Mouse (Mus musculus): ENCODE measurements around the gene Dnajc19.

Dnajc19 gene

DNA sequence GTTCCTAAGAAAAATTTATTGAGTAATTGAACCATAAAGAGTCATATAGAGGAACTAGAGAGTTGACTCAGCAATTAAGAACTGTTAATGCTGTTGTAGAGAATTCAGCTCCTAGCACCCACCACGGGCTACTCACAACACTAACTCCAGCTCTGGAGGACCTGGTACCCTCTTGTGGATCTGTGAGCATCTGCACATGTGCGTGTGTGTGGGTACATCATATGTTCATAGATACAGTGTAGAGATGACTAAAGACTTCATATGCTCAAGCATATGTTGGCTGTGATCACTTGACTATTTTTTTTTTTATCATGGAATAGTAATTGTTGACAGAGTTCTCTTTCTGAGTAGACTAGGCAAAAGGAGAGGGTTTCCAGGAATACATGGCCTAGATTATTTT, 18.8 kb downstream of the Dnajc19 start:
- TF ChIP-seq CTCF (conservative IDR thresholded peaks at IDR 0.05; ENCODE audit: low read length) (no peak), POU5F1 (IDR thresholded peaks at IDR 0.05; ENCODE audit: borderline replicate concordance, low read length) (no peak), NANOG (IDR thresholded peaks at IDR 0.05; ENCODE audit: borderline replicate concordance, low read length) (no peak)
- no peaks in the 10 kb centered on the region for H3K9me3 ChIP-seq (ENCODE audit: low read length)
- peaks cover 1% of the 10 kb centered on the region for H3K4me1 ChIP-seq (replicated peaks; ENCODE audit: low read depth, low read length)
- no peaks in the 10 kb centered on the region for H3K27me3 ChIP-seq (ENCODE audit: insufficient read depth, low read length)
- no peak overlapping the region for H3K4me3 ChIP-seq (replicated peaks; ENCODE audit: low read length)
- peaks cover 89% of the 10 kb centered on the region for H3K36me3 ChIP-seq (ENCODE audit: insufficient read depth, low read length)

DNA sequence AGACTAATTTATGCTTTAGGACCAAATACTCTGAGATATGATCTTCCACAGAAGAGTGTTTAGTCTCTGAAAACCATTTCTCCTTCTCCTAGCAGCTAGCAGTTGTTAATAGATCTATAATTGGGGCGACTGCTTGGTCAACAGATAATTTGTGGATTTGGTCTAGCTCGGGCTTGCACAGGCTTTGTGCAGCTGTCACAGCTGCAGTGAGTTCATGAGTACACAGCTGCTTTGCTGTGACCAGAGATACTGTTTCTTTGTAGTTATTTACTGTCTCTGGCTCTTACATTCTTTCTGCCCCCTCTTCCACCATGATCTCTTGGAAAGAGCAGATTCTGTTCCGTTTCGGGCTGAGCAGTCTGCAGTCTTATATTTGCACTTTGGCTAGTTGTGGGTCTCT, 39.1 kb downstream of the Dnajc19 start:
- Histone ChIP-seq H3K4me1 (replicated peaks; ENCODE audit: low read depth, low read length) (peaks cover 71% of the 10 kb centered on the region), H3K36me3 (ENCODE audit: insufficient read depth, low read length) (peaks cover 77% of the 10 kb centered on the region), H3K27me3 (ENCODE audit: insufficient read depth, low read length) (no peaks in the 10 kb centered on the region), H3K9me3 (ENCODE audit: low read length) (no peaks in the 10 kb centered on the region), H3K4me3 (replicated peaks; ENCODE audit: low read length) (no peak overlapping the region)
- TF ChIP-seq POU5F1 (IDR thresholded peaks at IDR 0.05; ENCODE audit: borderline replicate concordance, low read length) (no peak), NANOG (IDR thresholded peaks at IDR 0.05; ENCODE audit: borderline replicate concordance, low read length) (no peak), CTCF (conservative IDR thresholded peaks at IDR 0.05; ENCODE audit: low read length) (no peak)

DNA sequence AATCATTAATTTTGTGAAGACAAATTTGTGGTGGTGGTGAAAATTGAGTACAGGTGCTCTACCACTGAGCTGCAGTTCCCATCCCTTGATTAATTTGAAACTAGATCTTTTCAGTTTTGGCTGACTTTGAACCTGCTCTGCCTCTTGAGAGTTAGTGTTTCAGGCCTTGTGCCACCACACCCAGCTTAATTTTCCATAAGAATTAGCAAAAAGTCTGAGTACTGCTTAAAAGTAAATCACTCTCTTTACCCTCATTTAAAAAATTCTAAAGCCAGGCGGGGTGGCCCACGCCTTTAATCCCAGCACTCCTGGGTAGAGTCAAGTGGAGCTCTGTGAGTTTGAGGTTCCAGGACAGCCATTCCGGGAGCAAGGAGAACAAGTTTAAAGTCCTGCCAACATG, 45.4 kb downstream of the Dnajc19 start:
- TF ChIP-seq NANOG (IDR thresholded peaks at IDR 0.05; ENCODE audit: borderline replicate concordance, low read length) (peak; percentile 88), CTCF (conservative IDR thresholded peaks at IDR 0.05; ENCODE audit: low read length) (no peak)
- H3K4me3 ChIP-seq (replicated peaks; ENCODE audit: low read length), result peak overlapping the region; percentile 73
- no peaks in the 10 kb centered on the region for H3K27me3 ChIP-seq (ENCODE audit: insufficient read depth, low read length)
- H3K9me3 ChIP-seq (ENCODE audit: low read length), result no peaks in the 10 kb centered on the region
- peaks cover 79% of the 10 kb centered on the region for H3K4me1 ChIP-seq (replicated peaks; ENCODE audit: low read depth, low read length)
- H3K36me3 ChIP-seq (ENCODE audit: insufficient read depth, low read length), result peaks cover 29% of the 10 kb centered on the region

DNA sequence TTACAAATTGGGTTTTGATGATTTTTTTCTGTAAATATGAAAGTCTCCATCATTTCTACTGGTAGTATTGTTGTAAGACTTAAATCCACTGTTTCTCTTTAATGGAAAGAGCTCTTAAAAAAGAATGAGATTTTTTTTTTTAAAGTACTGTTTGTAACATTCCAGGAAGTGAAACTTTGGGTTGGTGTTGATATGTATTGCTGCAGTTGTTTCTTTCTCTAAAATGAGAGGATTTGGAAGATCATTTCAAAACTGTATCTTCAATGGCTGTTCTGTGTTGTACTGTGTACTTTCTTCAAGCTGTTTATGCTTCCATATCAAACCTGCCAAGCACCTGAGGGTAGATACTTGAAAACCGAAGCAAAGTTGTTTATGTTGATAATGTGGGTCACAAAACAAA, 46.3 kb downstream of the Dnajc19 start:
- Histone ChIP-seq H3K36me3 (ENCODE audit: insufficient read depth, low read length) (peaks cover 27% of the 10 kb centered on the region), H3K4me1 (replicated peaks; ENCODE audit: low read depth, low read length) (peaks cover 79% of the 10 kb centered on the region), H3K9me3 (ENCODE audit: low read length) (no peaks in the 10 kb centered on the region), H3K27me3 (ENCODE audit: insufficient read depth, low read length) (no peaks in the 10 kb centered on the region), H3K4me3 (replicated peaks; ENCODE audit: low read length) (peak overlapping the region; percentile 73)
- TF ChIP-seq NANOG (IDR thresholded peaks at IDR 0.05; ENCODE audit: borderline replicate concordance, low read length), result no peak
- TF ChIP-seq CTCF (conservative IDR thresholded peaks at IDR 0.05; ENCODE audit: low read length), result no peak
- TF ChIP-seq POU5F1 (IDR thresholded peaks at IDR 0.05; ENCODE audit: borderline replicate concordance, low read length), result no peak

DNA sequence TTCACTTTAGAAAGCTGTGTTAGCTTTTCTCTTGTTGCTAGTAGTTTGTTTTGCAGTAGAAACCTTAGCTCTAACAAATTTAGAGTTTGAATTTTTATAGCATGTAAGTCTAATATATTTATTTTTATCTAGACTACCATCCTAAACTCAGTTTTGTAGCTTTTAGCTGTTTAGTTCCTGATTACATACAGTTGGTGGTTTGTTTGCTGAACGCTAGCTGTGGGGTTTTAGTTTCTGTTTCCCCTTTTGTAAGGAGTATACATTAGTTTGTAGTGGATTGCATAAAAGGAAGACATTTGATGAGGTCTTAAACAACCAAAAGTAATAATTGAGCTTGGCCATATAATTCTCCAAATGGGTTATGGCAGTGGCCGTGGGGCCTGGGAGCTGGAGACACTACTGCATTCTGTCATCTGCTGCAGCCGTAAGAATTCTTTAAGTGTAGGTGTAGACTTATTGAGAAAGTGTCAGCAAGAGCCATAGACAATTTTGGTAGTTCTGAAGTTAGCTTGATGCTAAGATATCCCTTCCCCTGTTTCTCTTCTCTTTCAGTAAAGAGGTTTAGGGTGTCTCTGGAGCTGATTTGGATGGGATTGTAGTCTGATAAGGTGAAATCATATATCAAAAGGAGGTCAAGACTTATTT, 47.3 kb downstream of the Dnajc19 start:
- Histone ChIP-seq H3K27me3 (ENCODE audit: insufficient read depth, low read length) (no peaks in the 10 kb centered on the region), H3K9me3 (ENCODE audit: low read length) (no peaks in the 10 kb centered on the region), H3K4me3 (replicated peaks; ENCODE audit: low read length) (peak overlapping the region; percentile 73), H3K4me1 (replicated peaks; ENCODE audit: low read depth, low read length) (peaks cover 78% of the 10 kb centered on the region), H3K36me3 (ENCODE audit: insufficient read depth, low read length) (peaks cover 24% of the 10 kb centered on the region)
- TF ChIP-seq NANOG (IDR thresholded peaks at IDR 0.05; ENCODE audit: borderline replicate concordance, low read length) (no peak), POU5F1 (IDR thresholded peaks at IDR 0.05; ENCODE audit: borderline replicate concordance, low read length) (no peak), CTCF (conservative IDR thresholded peaks at IDR 0.05; ENCODE audit: low read length) (no peak)

DNA sequence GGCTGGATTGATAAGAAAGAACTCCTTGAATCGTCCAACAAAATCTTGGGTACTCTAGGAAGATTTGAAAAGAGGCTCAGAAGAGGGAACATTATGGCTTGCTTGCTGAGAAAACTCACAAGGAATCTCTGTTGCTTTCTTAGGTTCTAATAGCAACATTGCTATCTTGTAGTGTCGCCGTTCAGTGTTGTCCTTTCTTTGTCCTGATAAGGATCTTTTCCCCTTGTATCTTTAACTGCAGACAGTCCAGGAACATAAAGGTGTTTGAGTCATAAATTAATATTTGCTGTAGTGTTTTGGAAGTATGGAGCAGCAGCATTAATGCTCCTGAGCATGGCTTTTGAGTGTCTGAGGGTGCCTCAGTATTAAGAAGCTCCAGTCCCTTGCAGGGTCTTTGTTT, 50.5 kb downstream of the Dnajc19 start:
- Histone ChIP-seq H3K9me3 (ENCODE audit: low read length) (no peaks in the 10 kb centered on the region), H3K4me3 (replicated peaks; ENCODE audit: low read length) (no peak overlapping the region), H3K4me1 (replicated peaks; ENCODE audit: low read depth, low read length) (peaks cover 80% of the 10 kb centered on the region), H3K36me3 (ENCODE audit: insufficient read depth, low read length) (peaks cover 25% of the 10 kb centered on the region), H3K27me3 (ENCODE audit: insufficient read depth, low read length) (no peaks in the 10 kb centered on the region)
- TF ChIP-seq NANOG (IDR thresholded peaks at IDR 0.05; ENCODE audit: borderline replicate concordance, low read length) (no peak), POU5F1 (IDR thresholded peaks at IDR 0.05; ENCODE audit: borderline replicate concordance, low read length) (no peak), CTCF (conservative IDR thresholded peaks at IDR 0.05; ENCODE audit: low read length) (no peak)

DNA sequence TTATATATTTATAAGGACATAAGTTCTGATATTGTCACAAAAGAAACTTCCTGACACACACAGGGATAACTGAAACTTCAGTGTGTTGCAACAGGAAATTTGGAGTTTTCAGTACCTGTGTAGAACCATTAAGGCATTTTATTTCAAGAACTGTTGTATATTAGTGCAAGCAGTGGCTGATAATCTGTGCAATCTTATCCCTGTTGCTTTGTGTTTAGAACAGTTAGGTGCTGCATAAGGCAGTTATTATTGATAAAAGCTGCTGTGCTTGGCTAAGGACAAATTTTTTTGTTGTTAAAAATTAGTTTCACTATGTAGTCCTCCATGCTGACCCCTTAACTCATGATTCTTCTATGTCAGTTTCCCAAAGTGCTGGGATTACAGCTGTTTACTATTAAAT, 52.2 kb downstream of the Dnajc19 start:
- peaks cover 30% of the 10 kb centered on the region for H3K36me3 ChIP-seq (ENCODE audit: insufficient read depth, low read length)
- H3K4me3 ChIP-seq (replicated peaks; ENCODE audit: low read length), result no peak overlapping the region
- no peaks in the 10 kb centered on the region for H3K9me3 ChIP-seq (ENCODE audit: low read length)
- peaks cover 88% of the 10 kb centered on the region for H3K4me1 ChIP-seq (replicated peaks; ENCODE audit: low read depth, low read length)
- TF ChIP-seq CTCF (conservative IDR thresholded peaks at IDR 0.05; ENCODE audit: low read length), result no peak
- TF ChIP-seq POU5F1 (IDR thresholded peaks at IDR 0.05; ENCODE audit: borderline replicate concordance, low read length), result no peak
- no peak for TF ChIP-seq NANOG (IDR thresholded peaks at IDR 0.05; ENCODE audit: borderline replicate concordance, low read length)
- no peaks in the 10 kb centered on the region for H3K27me3 ChIP-seq (ENCODE audit: insufficient read depth, low read length)

DNA sequence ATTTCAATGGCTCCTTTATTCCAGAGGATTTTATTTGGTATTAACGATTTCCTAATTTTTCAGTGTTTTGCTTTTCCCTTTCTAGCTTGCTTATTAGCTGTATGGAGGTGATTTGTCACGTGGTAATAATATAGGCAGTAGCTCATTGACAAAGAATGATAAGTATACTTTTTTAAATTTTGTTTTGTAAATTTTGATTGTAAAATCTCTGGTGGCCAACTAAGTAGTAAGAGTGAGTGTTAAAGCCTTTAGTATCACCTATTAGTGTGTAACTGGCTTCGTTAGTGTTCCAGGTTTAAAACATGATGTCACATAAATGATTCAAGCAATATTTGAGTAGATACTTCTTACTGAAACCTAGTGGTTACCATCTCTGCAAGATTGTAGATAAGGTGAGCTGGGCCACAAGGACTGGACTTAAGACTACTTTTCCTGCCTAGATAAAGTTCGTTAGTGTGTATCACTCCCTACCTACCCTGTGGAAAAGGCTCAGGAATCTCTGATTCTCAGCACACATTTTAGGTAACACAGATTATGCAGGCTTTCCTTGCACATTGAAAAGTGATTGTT, 59.8 kb downstream of the Dnajc19 start:
- TF ChIP-seq POU5F1 (IDR thresholded peaks at IDR 0.05; ENCODE audit: borderline replicate concordance, low read length), result no peak
- no peak for TF ChIP-seq CTCF (conservative IDR thresholded peaks at IDR 0.05; ENCODE audit: low read length)
- TF ChIP-seq NANOG (IDR thresholded peaks at IDR 0.05; ENCODE audit: borderline replicate concordance, low read length), result no peak
- Histone ChIP-seq H3K4me3 (replicated peaks; ENCODE audit: low read length) (peak overlapping the region; percentile 93), H3K9me3 (ENCODE audit: low read length) (peaks cover 3% of the 10 kb centered on the region; the same call in 1 of the 2 replicates), H3K4me1 (replicated peaks; ENCODE audit: low read depth, low read length) (peaks cover 71% of the 10 kb centered on the region), H3K27me3 (ENCODE audit: insufficient read depth, low read length) (no peaks in the 10 kb centered on the region), H3K36me3 (ENCODE audit: insufficient read depth, low read length) (peaks cover 17% of the 10 kb centered on the region)

Measured in E14TG2a.4 (cell line).